Mouse (Mus musculus) E14TG2a.4 (cell line): ENCODE measurements at regions not wholly inside any gene's neighbourhood (a gene's known extent, or its start where the extent isn't known, plus 50 kb on each side); places are given as distances from the start of the nearest gene placed in this dataset.

Experiments used
- CTCF ChIP-seq: conservative IDR thresholded peaks from 2 replicates; pipeline ENCODE4 v1.5.1; 2014; ENCODE audit warnings: low read length
- NANOG ChIP-seq: IDR thresholded peaks from 2 replicates; pipeline ENCODE4 v1.6.1; 2014; ENCODE audit warnings: borderline replicate concordance, low read length, mixed read lengths
- POU5F1 ChIP-seq: IDR thresholded peaks from 2 replicates; pipeline ENCODE4 v1.6.1; 2014; ENCODE audit warnings: low read length, borderline replicate concordance

DNA sequence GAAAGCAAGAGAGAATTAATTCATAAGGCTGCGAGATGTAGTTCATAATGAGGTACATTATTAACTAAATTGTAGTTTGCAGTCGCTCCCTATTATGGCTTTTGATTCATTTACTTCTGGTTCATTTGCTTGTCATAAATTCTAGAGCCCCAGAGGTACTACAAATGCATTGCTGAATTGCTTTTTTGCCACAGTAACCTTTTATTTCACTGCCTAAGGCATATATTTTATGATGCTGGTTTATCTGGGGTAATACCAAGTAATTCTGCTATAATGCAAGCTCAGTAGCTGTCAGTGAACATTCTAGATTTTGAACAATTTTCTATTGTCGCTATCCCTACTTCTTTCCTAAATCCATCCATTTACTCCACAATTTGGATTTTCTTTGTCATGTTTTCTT is 753.4 kb downstream of the Utrn start:
- no peak for TF ChIP-seq CTCF
- no peak for TF ChIP-seq NANOG
- no peak for TF ChIP-seq POU5F1
